Mouse (Mus musculus) lung, adult 2 months (tissue): ENCODE results near the gene Klhl31. TPM values are rescaled to one million over a fixed set of nuclear protein-coding genes. Genes with fewer than 3 reads are reported as not detected.

Experiments
- DNase-seq: peaks from one replicate; pipeline ENCODE4 v3.0.0; 2022
- H3K4me1 ChIP-seq: fragments of 200-500 bp; 2 replicates; pipeline ENCODE4 v1.6.1; 2011; ENCODE audit warnings: low read length; ENCODE audit not compliant: control insufficient read depth, insufficient read depth
- H3K4me3 ChIP-seq: fragments of 200-500 bp; replicated peaks from 2 replicates; pipeline ENCODE3; 2011; ENCODE audit warnings: low read depth, mild to moderate bottlenecking, control low read depth, low read length; ENCODE audit errors: extremely low read depth
- CTCF ChIP-seq: fragments of 200-500 bp; IDR thresholded peaks from 2 replicates; pipeline ENCODE4 v1.5.1; 2011; ENCODE audit warnings: mild to moderate bottlenecking, low read length, control low read depth; ENCODE audit not compliant: insufficient read depth
- POLR2A ChIP-seq: fragments of 200-500 bp; IDR thresholded peaks from 2 replicates; pipeline ENCODE4 v1.6.1; 2011; ENCODE audit warnings: low read depth, mild to moderate bottlenecking, control low read depth, low read length, borderline replicate concordance; ENCODE audit errors: extremely low read depth
- WGBS: fragments of 180-500 bp; shearing (Covaris S2); methylation state at CpG from one replicate; pipeline ENCODE4 v1.1.7; 2018; 5-methylcytosine and 5-hydroxymethylcytosine counted together
- polyA plus RNA-seq: library from polyadenylated mRNA; depleted of rRNA; stranded (reverse); fragments of >200 nt; gene quantifications from 2 replicates; pipeline ENCODE4 v1.2.3, GENCODE M21; 2012

Gene Klhl31
- polyA plus RNA-seq, 1 experiment: 2.5 TPM

DNA sequence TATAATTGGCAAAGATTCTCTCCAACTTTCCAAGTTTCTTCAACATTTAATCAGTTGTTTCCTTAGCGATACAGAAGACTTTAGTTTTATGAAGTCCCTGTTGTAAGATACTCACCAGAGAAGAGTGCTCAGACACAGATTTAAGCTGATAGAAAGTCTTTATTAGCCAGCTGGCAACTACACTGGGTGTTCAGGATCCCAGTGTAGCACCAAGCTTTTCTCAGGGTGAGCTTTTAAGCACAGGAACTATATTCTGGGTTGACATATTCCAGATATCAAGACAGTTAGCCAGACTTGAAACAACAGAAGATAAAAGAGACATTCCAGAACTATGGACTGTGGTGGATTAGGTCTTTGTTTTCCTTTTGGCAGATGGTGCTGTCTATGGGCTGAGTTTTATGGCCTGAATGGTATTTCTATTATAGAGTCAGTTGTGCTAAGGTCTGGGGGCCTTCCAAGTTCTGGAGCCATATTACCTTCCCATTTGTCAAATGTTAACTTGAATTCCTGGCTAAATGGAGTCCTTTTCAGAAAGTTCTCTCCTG lies 32.3 kb upstream of the Klhl31 start:
- 75% methylated on average over 1 of the region's 1 CpGs for WGBS
- TF ChIP-seq CTCF (no peak), POLR2A (no peak)
- DNase-seq: no peak
- H3K4me1 ChIP-seq: no peaks in the 10 kb centered on the region
- no peak overlapping the region for H3K4me3 ChIP-seq

DNA sequence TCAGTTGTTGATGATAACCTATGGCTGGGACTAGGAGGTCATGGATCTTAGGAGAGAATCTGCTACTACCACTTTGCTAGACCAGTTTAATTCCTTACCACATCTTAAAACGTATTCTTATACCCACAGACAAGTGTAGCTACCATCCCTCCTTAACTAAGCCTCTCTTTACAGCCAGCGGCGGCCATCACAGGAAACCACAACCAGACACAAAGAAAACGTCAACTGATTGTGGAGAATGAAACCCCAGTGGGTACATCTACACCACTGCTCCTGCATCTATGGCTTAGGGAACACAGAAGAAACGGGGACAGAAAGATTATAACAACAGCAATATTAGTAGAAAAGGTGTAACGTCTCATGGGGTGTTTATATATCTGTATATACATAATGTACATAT lies 29.0 kb upstream of the Klhl31 start:
- Histone ChIP-seq H3K4me3 (no peak overlapping the region), H3K4me1 (no peaks in the 10 kb centered on the region)
- DNase-seq: no peak
- TF ChIP-seq POLR2A (no peak), CTCF (no peak)
- WGBS: 63% methylated on average over 6 of the region's 6 CpGs

DNA sequence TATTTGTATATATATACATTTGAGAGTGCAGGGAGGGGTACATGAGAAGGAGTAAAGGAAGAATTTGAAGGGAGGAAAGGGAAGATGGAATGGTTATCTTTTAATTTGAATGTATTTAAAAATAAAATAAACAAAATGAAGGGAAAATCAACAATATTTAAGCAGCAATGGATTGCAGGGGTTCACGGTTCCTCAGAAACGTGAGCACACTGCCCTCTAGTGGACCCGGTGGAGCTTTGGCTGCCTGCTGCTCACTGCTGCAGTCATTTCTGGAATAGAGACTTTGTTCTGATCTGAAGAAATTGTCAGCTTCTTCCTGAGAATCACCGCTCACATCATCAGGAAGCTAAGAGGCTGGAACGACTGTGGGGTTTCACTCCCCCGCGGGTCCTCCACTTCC lies 28.5 kb upstream of the Klhl31 start:
- Histone ChIP-seq H3K4me1 (no peaks in the 10 kb centered on the region), H3K4me3 (no peak overlapping the region)
- no peak for DNase-seq
- TF ChIP-seq CTCF (peak; percentile 71), POLR2A (no peak)
- WGBS: 14% methylated on average over 7 of the region's 7 CpGs

DNA sequence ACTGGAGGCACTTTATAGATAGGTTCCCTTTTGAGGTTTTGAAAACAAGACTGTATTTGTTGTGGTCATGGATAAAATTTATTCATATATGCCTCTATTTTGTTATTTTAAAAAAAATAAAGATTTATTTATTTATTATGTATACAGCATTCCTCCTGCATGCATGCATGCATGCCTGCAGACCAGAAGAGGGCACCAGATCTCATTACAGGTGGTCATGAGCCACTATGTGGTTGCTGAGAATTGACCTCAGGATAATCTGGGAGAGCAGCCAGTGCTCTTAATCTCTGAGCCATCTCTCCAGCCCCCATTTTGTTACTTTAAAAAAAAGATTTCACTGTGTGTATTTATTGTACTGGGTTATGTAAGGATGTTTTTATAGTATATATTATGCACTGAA lies 25.5 kb upstream of the Klhl31 start:
- DNase-seq: no peak
- TF ChIP-seq CTCF (peak; percentile 61), POLR2A (no peak)
- Histone ChIP-seq H3K4me1 (no peaks in the 10 kb centered on the region), H3K4me3 (no peak overlapping the region)

DNA sequence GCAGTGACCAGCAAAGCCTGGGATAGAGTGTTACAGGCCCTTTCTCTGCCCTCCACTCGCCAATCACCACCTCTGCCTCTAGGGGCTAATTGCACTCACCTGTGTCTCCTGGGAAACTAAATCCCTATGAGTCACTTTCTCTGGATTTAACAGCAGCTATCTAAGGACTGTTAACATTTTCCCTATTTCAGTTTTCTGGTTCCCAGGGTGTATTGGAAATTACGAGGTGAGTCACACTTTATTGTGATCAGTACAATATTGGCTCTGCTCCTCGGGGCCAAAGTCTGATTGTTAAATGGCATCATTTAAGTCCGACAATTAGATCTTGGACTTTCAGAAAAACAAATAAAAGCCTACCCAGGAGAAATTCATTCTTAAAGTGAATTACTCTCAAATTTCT lies 24.0 kb upstream of the Klhl31 start:
- Histone ChIP-seq H3K4me3 (no peak overlapping the region), H3K4me1 (no peaks in the 10 kb centered on the region)
- DNase-seq: no peak
- TF ChIP-seq POLR2A (no peak), CTCF (no peak)
- 78% methylated on average over 4 of the region's 4 CpGs for WGBS

DNA sequence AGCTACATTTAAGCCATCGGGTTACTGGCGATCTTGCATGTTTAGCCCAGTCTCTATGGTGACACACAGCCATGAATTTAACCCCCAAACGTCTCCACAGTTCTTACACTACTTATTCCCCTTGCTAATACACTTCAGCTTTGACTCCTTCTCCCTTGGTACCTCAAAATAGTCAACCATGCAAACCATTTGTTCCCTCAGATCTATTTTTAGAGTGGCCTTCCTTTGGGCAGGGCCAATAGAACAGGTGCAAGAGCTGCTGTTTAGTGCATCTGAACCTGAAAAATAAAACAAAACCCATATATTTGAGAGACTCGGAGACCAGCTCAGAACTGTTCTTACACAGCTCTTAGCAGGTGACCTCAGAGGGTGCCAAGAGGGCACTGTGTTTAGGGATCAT lies 20.4 kb upstream of the Klhl31 start:
- Histone ChIP-seq H3K4me3 (no peak overlapping the region), H3K4me1 (no peaks in the 10 kb centered on the region)
- no peak for TF ChIP-seq POLR2A
- no peak for TF ChIP-seq CTCF
- no peak for DNase-seq
- 68% methylated on average over 4 of the region's 4 CpGs for WGBS

DNA sequence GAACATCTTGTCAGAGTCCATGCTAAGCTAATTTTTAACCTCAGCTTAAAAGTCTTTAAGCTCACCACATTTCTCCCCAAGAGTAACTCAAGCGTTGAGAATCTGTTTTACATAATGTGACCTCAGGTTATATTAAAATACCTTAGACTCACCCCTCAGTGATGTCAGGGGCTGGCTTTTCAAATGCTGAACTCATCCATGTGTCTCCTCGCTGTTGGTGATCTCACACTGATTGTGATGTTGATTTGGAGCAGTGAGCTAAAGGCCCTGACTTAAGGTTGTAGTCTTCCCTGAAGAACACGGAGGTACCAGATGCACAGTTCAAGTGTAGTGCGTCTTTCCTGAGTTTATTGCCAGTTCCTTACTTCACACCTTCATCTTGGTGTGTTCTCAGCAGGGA lies 19.5 kb upstream of the Klhl31 start:
- WGBS: 67% methylated on average over 4 of the region's 4 CpGs
- DNase-seq: no peak
- Histone ChIP-seq H3K4me3 (no peak overlapping the region), H3K4me1 (no peaks in the 10 kb centered on the region)
- no peak for TF ChIP-seq POLR2A
- TF ChIP-seq CTCF: no peak

DNA sequence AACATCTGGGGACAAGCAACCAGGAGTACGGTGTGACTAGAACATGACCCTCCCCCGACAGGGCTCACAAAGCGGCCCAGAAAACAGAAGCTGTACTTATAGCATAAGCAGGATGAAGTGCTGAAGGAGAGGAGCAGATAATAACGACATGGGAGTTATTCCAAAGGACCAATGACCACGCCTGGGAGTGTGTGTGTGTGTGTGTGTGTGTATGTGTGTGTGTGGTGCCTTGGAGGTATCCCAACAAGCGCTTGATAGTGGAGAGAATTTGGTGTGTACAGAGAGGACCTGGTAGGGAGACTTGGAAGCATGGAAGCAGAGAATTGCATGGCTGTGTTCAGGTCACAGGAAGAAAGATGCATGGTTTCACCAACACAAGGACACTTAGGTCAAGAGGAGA lies 18.5 kb upstream of the Klhl31 start:
- Histone ChIP-seq H3K4me3 (no peak overlapping the region), H3K4me1 (no peaks in the 10 kb centered on the region)
- DNase-seq: no peak
- TF ChIP-seq POLR2A (no peak), CTCF (no peak)
- WGBS: 58% methylated on average over 6 of the region's 6 CpGs

DNA sequence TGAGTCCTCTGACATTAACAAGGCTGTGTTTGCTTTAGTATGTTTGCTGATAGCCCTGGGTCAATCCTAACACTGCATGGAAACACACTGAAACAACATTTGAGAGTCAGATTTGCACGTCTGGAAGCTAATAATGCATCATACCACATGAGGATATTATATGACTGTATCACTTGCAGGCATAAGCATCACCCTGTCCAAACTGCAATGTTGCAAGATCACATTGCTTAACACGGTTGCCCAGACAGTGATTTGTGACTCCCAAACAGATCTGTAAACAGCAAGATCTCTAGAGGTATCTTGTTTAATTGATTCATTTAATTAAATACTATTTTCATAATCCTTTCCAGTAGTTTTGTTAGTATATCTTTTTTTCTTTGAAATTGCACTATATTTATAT lies 17.9 kb upstream of the Klhl31 start:
- Histone ChIP-seq H3K4me1 (no peaks in the 10 kb centered on the region), H3K4me3 (no peak overlapping the region)
- no peak for TF ChIP-seq POLR2A
- no peak for TF ChIP-seq CTCF
- WGBS: 71% methylated on average over 2 of the region's 2 CpGs
- no peak for DNase-seq

DNA sequence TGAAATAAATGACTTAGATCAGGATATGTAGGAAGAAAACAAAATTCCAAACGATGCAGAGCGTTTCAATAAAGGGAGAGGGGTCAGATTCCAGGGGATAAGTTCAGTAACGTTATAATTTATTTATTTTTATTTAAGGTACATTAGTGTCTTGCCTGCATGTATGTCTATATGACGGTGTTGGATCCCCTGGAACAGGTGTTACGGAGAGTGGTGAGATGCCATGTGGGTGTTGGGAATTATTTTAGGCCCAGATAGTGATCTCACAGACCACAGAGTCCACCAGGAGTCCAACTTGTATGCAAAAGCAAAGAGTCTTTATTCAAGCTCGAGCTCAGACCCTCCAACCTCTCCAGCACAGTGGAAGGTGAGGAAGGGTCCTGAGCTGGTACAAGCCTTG lies 16.2 kb upstream of the Klhl31 start:
- 81% methylated on average over 6 of the region's 6 CpGs for WGBS

More for the DNA sequence above, 16.2 kb upstream of the Klhl31 start:
- DNase-seq: no peak
- Histone ChIP-seq H3K4me3 (no peak overlapping the region), H3K4me1 (no peaks in the 10 kb centered on the region)
- no peak for TF ChIP-seq CTCF
- TF ChIP-seq POLR2A: no peak
